Mouse (Mus musculus): ENCODE data around the gene Baiap2l1. TPM values are rescaled to one million over a fixed set of nuclear protein-coding genes. Genes with fewer than 3 reads are reported as not detected.

The Baiap2l1 gene
- polyA plus RNA-seq, 1 experiment = 68.8 TPM

DNA sequence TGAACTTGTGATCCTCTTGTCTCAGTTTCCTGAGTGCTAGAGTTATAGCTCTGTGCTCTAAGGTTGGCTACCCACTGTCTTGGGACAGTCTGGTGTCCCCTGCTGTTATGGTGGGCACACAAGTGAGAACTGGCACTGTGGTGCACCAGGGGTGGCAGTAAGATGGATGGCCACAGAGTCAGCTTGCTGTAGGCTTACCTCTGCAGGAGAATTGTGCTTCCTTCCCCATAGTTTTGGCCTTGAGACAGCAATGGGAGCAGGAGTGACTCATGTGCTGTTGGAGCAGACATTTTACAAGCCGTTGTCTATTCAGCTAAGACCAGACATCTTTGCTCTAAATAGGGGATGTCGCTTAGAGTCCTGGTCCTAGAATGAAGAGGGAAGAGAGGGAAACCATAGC, 36.2 kb upstream of the Baiap2l1 start:
- no peaks in the 10 kb centered on the region for H3K36me3 ChIP-seq (ENCODE audit: control insufficient read depth, insufficient read depth)
- peaks cover under 1% of the 10 kb centered on the region for H3K27me3 ChIP-seq (ENCODE audit: control insufficient read depth, insufficient read depth, insufficient read length)
- no peak overlapping the region for H3K4me2 ChIP-seq (ENCODE audit: low read depth)
- H3ac ChIP-seq (ENCODE audit: control insufficient read depth, insufficient read length) = no peak overlapping the region
- TF ChIP-seq MAX (IDR thresholded peaks at IDR 0.05; ENCODE audit: low read depth) = no peak
- TF ChIP-seq REST (IDR thresholded peaks at IDR 0.05; ENCODE audit: insufficient read depth, insufficient read length) = no peak
- no peak for TF ChIP-seq TCF3 (IDR thresholded peaks at IDR 0.05; ENCODE audit: insufficient read length, low read depth)
- TF ChIP-seq SRF (IDR thresholded peaks at IDR 0.05; ENCODE audit: control insufficient read depth, insufficient read length, low read depth) = no peak
- TF ChIP-seq POLR2AphosphoS2 (IDR thresholded peaks at IDR 0.05; ENCODE audit: insufficient read length, low read depth) = no peak
- no peak for TF ChIP-seq USF1 (IDR thresholded peaks at IDR 0.05; ENCODE audit: low read depth)
- TF ChIP-seq TCF12 (IDR thresholded peaks at IDR 0.05; ENCODE audit: insufficient read depth, poor library complexity, severe bottlenecking) = no peak
- no peak for TF ChIP-seq POLR2A (IDR thresholded peaks at IDR 0.05; ENCODE audit: insufficient read length, low read depth)
- no peak for TF ChIP-seq CEBPB (IDR thresholded peaks at IDR 0.05; ENCODE audit: insufficient read depth, poor library complexity, severe bottlenecking)
- TF ChIP-seq MYOD1 (IDR thresholded peaks at IDR 0.05; ENCODE audit: control insufficient read depth in 1 of 3, insufficient read length in 2 of 3, low read depth in 2 of 3) = no peak
- TF ChIP-seq E2F4 (IDR thresholded peaks at IDR 0.05; ENCODE audit: insufficient read depth) = no peak
- no peak for TF ChIP-seq MYOG (IDR thresholded peaks at IDR 0.05; ENCODE audit: control insufficient read depth in 1 of 3, insufficient read depth in 1 of 3, insufficient read length in 2 of 3, low read depth in 2 of 3)
- no peak overlapping the region for H3K4me3 ChIP-seq
- no peaks in the 10 kb centered on the region for H3K79me2 ChIP-seq (ENCODE audit: control insufficient read depth, insufficient read depth)

DNA sequence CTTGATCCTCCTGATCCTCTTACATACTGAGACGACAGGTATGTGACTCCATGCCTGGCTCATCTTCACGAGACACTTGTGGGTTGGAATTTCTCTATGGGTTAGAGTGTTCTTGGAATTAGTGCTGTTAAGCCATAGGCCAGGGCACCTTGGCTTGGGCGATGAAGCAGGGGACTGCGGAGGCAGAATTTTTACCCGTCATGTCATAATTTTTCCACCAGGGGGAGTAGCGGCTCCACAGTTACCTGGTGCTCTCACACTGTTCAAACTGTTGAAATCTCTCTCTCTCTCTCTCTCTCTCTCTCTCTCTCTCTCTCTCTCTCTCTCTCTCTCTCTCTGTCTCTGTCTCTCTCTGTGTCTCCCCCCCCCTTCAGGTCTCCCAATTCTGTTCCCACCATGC, 29.9 kb upstream of the Baiap2l1 start:
- no peak for TF ChIP-seq SRF (IDR thresholded peaks at IDR 0.05; ENCODE audit: control insufficient read depth, insufficient read length, low read depth)
- TF ChIP-seq POLR2AphosphoS2 (IDR thresholded peaks at IDR 0.05; ENCODE audit: insufficient read length, low read depth) = no peak

DNA sequence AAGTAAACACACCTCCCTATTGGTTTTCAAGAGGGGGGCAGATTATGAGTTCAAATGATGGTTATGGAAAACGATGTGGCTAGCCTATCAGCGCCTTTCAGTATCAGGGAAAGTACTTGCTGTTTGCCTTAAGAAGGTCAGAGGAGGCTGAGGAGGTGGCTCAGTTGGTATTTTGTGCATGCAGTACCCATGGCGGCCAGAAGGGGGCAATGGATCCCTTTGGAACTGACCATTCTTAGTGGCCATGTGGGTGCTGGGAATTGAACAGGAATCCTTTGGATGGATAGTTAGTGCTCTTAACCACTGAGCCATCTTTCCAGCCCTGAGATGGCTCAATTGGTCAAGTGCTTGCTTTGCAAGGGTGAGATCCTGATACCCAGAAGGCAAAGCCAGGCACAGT, 26.0 kb upstream of the Baiap2l1 start:
- no peak overlapping the region for H3K4me2 ChIP-seq (ENCODE audit: low read depth)
- H3K27me3 ChIP-seq (ENCODE audit: control insufficient read depth, insufficient read depth, insufficient read length) = no peaks in the 10 kb centered on the region
- H3ac ChIP-seq (ENCODE audit: control insufficient read depth, insufficient read length) = no peak overlapping the region
- H3K36me3 ChIP-seq (ENCODE audit: control insufficient read depth, insufficient read depth) = no peaks in the 10 kb centered on the region
- no peak overlapping the region for H3K4me3 ChIP-seq
- H3K79me2 ChIP-seq (ENCODE audit: control insufficient read depth, insufficient read depth) = no peaks in the 10 kb centered on the region
- no peak for TF ChIP-seq E2F4 (IDR thresholded peaks at IDR 0.05; ENCODE audit: insufficient read depth)
- no peak for TF ChIP-seq POLR2A (IDR thresholded peaks at IDR 0.05; ENCODE audit: insufficient read length, low read depth)
- TF ChIP-seq SRF (IDR thresholded peaks at IDR 0.05; ENCODE audit: control insufficient read depth, insufficient read length, low read depth) = no peak
- no peak for TF ChIP-seq MYOD1 (IDR thresholded peaks at IDR 0.05; ENCODE audit: control insufficient read depth in 1 of 3, insufficient read length in 2 of 3, low read depth in 2 of 3)
- TF ChIP-seq USF1 (IDR thresholded peaks at IDR 0.05; ENCODE audit: low read depth) = no peak
- TF ChIP-seq TCF12 (IDR thresholded peaks at IDR 0.05; ENCODE audit: insufficient read depth, poor library complexity, severe bottlenecking) = no peak
- no peak for TF ChIP-seq MAX (IDR thresholded peaks at IDR 0.05; ENCODE audit: low read depth)
- TF ChIP-seq REST (IDR thresholded peaks at IDR 0.05; ENCODE audit: insufficient read depth, insufficient read length) = no peak
- TF ChIP-seq CEBPB (IDR thresholded peaks at IDR 0.05; ENCODE audit: insufficient read depth, poor library complexity, severe bottlenecking) = no peak
- no peak for TF ChIP-seq MYOG (IDR thresholded peaks at IDR 0.05; ENCODE audit: control insufficient read depth in 1 of 3, insufficient read depth in 1 of 3, insufficient read length in 2 of 3, low read depth in 2 of 3)
- no peak for TF ChIP-seq POLR2AphosphoS2 (IDR thresholded peaks at IDR 0.05; ENCODE audit: insufficient read length, low read depth)
- no peak for TF ChIP-seq TCF3 (IDR thresholded peaks at IDR 0.05; ENCODE audit: insufficient read length, low read depth)

More for the DNA sequence above, 29.9 kb upstream of the Baiap2l1 start:
- Histone ChIP-seq H3K4me2 (ENCODE audit: low read depth) (no peak overlapping the region), H3ac (ENCODE audit: control insufficient read depth, insufficient read length) (no peak overlapping the region), H3K4me3 (no peak overlapping the region), H3K36me3 (ENCODE audit: control insufficient read depth, insufficient read depth) (no peaks in the 10 kb centered on the region), H3K79me2 (ENCODE audit: control insufficient read depth, insufficient read depth) (no peaks in the 10 kb centered on the region), H3K27me3 (ENCODE audit: control insufficient read depth, insufficient read depth, insufficient read length) (no peaks in the 10 kb centered on the region)

DNA sequence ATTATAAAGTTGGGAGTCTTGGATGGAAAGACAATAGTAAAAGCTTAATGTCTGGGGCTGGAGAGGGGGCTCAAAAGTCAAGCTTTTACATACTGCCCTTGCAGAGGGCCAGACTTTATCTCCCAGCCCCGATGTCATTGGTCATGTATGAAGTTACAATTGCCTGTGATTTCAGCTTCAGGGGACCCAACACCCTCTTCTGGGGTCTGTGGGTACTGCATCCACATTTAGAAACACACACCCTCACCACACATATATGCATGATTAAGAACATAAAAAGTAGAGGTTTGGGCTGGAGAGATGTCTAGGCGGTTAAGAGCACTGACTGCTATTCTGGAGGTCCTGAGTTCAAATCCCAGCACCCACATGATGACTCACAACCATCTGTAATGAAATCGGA, 23.9 kb upstream of the Baiap2l1 start:
- Histone ChIP-seq H3K27me3 (ENCODE audit: control insufficient read depth, insufficient read depth, insufficient read length) (no peaks in the 10 kb centered on the region), H3ac (ENCODE audit: control insufficient read depth, insufficient read length) (no peak overlapping the region), H3K4me3 (no peak overlapping the region), H3K4me2 (ENCODE audit: low read depth) (no peak overlapping the region), H3K36me3 (ENCODE audit: control insufficient read depth, insufficient read depth) (no peaks in the 10 kb centered on the region), H3K79me2 (ENCODE audit: control insufficient read depth, insufficient read depth) (no peaks in the 10 kb centered on the region)
- TF ChIP-seq POLR2A (IDR thresholded peaks at IDR 0.05; ENCODE audit: insufficient read length, low read depth) (no peak), REST (IDR thresholded peaks at IDR 0.05; ENCODE audit: insufficient read depth, insufficient read length) (no peak), CEBPB (IDR thresholded peaks at IDR 0.05; ENCODE audit: insufficient read depth, poor library complexity, severe bottlenecking) (no peak)

DNA sequence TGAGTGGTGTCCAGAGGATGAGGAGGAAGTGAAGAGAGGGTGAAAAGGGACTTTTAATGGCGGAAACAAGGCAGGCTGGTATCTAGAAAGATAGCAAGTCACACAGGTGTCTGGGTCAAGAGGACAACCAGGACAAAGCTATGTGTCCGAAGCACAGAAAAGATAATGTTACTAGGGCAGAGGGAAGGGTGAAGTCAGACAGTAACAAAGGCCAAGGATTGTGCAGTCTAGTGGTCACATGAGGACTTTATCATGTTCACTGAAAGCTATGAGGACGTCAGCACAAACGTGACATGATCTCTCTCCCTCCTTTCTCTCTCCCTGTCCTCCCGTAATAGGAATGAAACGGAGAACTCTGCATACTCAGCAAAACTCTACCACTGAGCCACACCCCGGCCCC, 22.8 kb upstream of the Baiap2l1 start:
- H3K4me2 ChIP-seq (ENCODE audit: low read depth) = no peak overlapping the region
- no peak overlapping the region for H3ac ChIP-seq (ENCODE audit: control insufficient read depth, insufficient read length)
- no peaks in the 10 kb centered on the region for H3K79me2 ChIP-seq (ENCODE audit: control insufficient read depth, insufficient read depth)
- H3K4me3 ChIP-seq = no peak overlapping the region
- no peak for TF ChIP-seq CEBPB (IDR thresholded peaks at IDR 0.05; ENCODE audit: insufficient read depth, poor library complexity, severe bottlenecking)
- no peak for TF ChIP-seq TCF12 (IDR thresholded peaks at IDR 0.05; ENCODE audit: insufficient read depth, poor library complexity, severe bottlenecking)
- TF ChIP-seq MYOG (IDR thresholded peaks at IDR 0.05; ENCODE audit: control insufficient read depth in 1 of 3, insufficient read depth in 1 of 3, insufficient read length in 2 of 3, low read depth in 2 of 3) = no peak
- TF ChIP-seq REST (IDR thresholded peaks at IDR 0.05; ENCODE audit: insufficient read depth, insufficient read length) = no peak
- TF ChIP-seq POLR2A (IDR thresholded peaks at IDR 0.05; ENCODE audit: insufficient read length, low read depth) = no peak
- no peak for TF ChIP-seq SRF (IDR thresholded peaks at IDR 0.05; ENCODE audit: control insufficient read depth, insufficient read length, low read depth)
- no peaks in the 10 kb centered on the region for H3K27me3 ChIP-seq (ENCODE audit: control insufficient read depth, insufficient read depth, insufficient read length)
- H3K36me3 ChIP-seq (ENCODE audit: control insufficient read depth, insufficient read depth) = no peaks in the 10 kb centered on the region

All from myocyte (in vitro differentiated cells).